Mouse (Mus musculus): ENCODE results near the gene Ccdc167. TPM values are rescaled to one million over a fixed set of nuclear protein-coding genes. Genes with fewer than 3 reads are reported as not detected.

Ccdc167 gene
- polyA plus RNA-seq (2012), result 4.5 and 14.4 TPM in 2 replicates

- no peak for TF ChIP-seq GATA1 (IDR thresholded peaks at IDR 0.05; ENCODE audit: low read length)
These were observed at the start of gene Ccdc167 for GRCm38 (mm10) chr17:29716732-29717445. Gene Ccdc167 (minus strand): TSS chr17:29717044.

GRCm38 (mm10) chr17:29765380-29765779 is 48.5 kb upstream of the Ccdc167 start:
- TF ChIP-seq GATA1 (IDR thresholded peaks at IDR 0.05; ENCODE audit: low read length), result no peak

DNA sequence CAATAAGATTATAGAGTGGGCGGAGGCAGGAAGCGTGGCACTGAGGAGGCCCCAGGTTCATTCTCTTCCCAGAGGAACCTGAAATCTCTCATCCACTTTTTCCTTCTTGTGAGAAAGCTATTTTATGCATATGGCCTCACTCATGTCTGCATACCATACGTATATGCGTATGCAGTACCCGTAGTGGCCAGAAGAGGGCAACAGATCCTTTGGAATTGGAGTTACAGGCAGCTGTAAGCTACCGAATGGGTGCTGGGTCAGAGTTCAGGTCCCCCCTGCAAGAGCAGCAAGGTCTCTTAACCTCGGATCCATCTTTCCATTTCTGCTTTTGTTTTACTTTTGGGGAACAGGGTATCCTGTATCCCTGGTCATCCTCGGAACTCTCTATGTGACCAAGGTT is 45.7 kb upstream of the Ccdc167 start:
- no peak for TF ChIP-seq GATA1 (IDR thresholded peaks at IDR 0.05; ENCODE audit: low read length)

GRCm38 (mm10) chr17:29761938-29762337 is 45.1 kb upstream of the Ccdc167 start:
- no peak for TF ChIP-seq GATA1 (IDR thresholded peaks at IDR 0.05; ENCODE audit: low read length)

- TF ChIP-seq GATA1 (IDR thresholded peaks at IDR 0.05; ENCODE audit: low read length), result no peak
These were observed 43.8 kb upstream of the Ccdc167 start for GRCm38 (mm10) chr17:29760404-29761375.

DNA sequence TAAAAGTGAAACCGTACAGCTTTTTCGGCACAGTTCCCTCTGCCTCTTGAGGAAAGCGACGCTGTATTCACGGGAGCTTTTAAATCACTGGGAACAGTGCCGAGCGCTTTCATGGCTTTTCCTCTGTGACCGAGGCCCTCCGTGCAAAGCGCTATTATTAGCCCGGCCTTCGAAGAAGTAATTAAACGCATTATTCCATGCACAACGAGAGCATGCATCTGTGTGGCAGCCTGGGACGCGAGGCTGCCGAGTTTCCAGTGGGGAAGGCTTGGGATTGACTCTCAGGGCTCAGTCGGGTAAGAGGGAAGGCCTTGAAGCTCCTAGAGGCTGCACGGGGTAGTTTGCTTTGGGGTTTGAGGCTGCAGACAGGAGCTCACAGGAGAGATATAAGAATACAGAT is 43.1 kb upstream of the Ccdc167 start:
- TF ChIP-seq GATA1 (IDR thresholded peaks at IDR 0.05; ENCODE audit: low read length), result no peak

- TF ChIP-seq GATA1 (IDR thresholded peaks at IDR 0.05; ENCODE audit: low read length), result no peak
These were observed 39.5 kb upstream of the Ccdc167 start for GRCm38 (mm10) chr17:29756381-29756780.

DNA sequence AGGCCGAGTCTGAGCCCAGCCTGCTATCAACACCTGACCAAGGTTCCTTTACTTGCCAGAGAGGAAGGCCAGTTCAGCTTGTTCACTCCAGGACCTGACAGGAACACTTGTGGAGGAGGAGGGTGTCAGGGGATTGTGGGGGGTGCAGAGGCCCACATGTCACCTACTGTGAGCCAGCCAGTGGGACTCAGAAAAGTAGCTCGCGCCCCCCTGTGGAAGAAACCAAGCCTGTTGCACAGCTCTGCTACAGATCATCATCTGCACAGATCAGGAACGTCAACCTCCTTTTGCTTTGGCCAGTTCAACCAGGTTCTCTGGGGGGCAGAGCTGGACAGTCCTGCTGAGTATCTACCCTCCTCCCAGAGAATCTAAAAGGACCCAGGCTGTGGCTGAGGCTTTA is 37.7 kb upstream of the Ccdc167 start:
- no peak for TF ChIP-seq GATA1 (IDR thresholded peaks at IDR 0.05; ENCODE audit: low read length)

DNA sequence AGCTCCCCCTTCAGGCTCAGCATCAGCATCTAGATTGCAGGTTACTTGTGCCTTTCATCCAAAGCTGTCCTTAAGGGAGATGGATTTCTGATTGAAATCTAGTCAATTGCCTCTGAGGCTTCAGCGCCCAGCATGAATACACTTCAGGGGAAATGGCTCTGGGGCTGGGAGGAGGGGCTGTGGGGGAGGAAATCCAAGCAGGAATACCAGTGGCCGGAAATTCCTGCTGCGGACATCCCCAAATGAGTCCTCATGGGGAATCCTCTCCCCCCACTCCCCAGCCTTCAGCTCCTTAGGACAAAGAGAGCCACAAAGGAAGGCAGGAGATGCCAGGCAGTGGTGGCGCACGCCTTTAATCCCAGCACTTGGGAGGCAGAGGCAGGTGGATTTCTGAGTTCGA is 30.6 kb upstream of the Ccdc167 start:
- TF ChIP-seq GATA1 (IDR thresholded peaks at IDR 0.05; ENCODE audit: low read length), result no peak

DNA sequence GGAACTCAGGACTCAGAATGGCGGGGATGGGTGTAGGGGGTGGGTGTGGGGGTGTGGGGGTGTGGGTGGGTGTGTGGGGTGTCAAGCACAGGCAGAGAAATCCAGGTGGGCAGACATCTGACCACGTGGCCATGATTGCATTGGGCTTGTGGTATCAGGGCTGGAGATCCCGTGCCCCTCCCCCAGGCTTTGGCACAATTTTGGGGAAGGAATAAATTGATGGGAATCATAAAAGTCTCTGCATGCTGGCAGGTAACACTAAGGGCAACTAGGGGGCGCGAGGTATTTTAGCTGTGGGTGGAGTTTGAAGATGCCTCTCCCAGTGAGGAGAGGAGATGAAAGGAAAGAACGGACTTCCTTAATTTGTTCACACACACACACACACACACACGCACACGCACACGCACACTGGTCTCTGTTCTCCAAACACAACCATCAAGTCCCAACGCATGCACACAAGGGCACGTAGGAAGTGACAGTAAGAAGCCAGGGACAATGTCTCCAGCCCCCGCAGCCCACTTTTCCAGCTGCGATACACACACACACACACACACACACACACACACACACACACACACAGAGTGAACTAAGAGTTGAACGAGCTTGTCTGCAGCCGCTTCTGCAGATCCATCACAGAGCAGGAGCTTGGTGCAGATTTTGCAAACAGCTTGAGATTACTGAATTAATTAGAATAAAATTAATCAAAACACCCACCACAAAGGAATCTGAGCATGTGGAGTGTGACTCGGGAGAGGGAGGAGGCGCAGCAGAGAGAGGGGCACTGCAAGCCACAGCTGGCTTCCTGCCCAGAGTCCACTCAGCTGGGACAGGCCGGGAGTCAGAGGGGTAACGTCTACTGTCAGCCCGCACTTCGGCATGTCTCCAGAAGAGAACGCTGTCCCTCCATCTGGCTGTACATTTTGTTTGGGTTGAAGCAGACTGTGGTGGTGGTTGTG is 21.3 kb upstream of the Ccdc167 start:
- no peak for TF ChIP-seq GATA1 (IDR thresholded peaks at IDR 0.05; ENCODE audit: low read length)

GRCm38 (mm10) chr17:29736448-29737014 is 19.7 kb upstream of the Ccdc167 start:
- no peak for TF ChIP-seq GATA1 (IDR thresholded peaks at IDR 0.05; ENCODE audit: low read length)

- no peak for TF ChIP-seq GATA1 (IDR thresholded peaks at IDR 0.05; ENCODE audit: low read length)
These were observed 15.7 kb upstream of the Ccdc167 start for GRCm38 (mm10) chr17:29732522-29732921.

- no peak for TF ChIP-seq GATA1 (IDR thresholded peaks at IDR 0.05; ENCODE audit: low read length)
These were observed 15.1 kb upstream of the Ccdc167 start for GRCm38 (mm10) chr17:29731953-29732325.

DNA sequence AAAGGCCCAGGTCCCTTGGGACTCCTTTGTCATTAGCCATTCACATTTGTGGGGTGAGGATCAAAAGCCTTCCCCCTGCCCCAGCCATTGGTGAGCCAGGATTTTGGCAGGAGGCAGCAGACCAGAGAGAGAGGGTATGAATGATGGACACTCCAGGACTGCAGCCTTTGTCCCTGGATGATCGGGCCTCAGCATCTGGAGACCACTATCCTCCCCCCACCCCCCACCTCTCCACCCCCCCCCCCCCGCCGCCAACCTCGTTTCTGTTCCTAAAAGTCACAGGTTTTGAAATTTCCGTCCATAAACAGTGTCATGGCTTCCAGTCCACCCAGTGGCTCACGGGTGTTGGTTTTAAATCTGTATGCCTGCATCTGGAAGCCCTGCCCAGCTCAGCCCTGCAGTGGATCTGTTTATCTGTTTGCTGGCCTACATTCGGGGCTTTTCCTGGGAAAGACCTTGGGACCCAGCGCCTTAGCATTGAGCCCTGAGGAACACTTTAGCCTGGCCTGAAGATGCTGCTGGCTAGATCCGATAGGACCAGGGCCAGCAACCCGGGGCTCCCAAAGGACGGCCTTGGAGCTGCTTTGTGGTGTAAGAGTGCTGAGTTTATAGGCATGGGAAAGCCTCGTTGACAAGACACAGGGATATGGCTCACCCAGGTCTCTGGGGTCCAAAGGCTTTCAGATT is 14.6 kb upstream of the Ccdc167 start:
- TF ChIP-seq GATA1 (IDR thresholded peaks at IDR 0.05; ENCODE audit: low read length), result no peak

Measured in G1E-ER4 (cell line).